Mouse (Mus musculus): ENCODE measurements around the gene Fance.
A peak's percentile ranks its signal among the peaks of the same experiment; 100 is the strongest.
"Not testable (repeated sequence)": the region's sequence is repeated elsewhere in the genome, so short reads cannot be mapped to it uniquely, and the experiment has no call there.

Fance gene

GRCm38 (mm10) chr17:28349264-28349880 lies 36.1 kb downstream of the Fance start:
- no peak for DNase-seq (ENCODE audit: low spot score)

- DNase-seq (ENCODE audit: low spot score): peak; percentile 47
These were observed 36.7 kb downstream of the Fance start for GRCm38 (mm10) chr17:28349901-28350465.

- DNase-seq (ENCODE audit: low spot score): peak; percentile 82
These were observed 37.4 kb downstream of the Fance start, which contains the start of gene Tead3 for GRCm38 (mm10) chr17:28350466-28351352. Gene Tead3 (minus strand): TSS chr17:28350817.

- DNase-seq (ENCODE audit: low spot score): no peak
These were observed 38.1 kb downstream of the Fance start for GRCm38 (mm10) chr17:28351353-28351890.

- no peak for DNase-seq (ENCODE audit: low spot score)
These were observed 38.7 kb downstream of the Fance start for GRCm38 (mm10) chr17:28352018-28352417.

GRCm38 (mm10) chr17:28355871-28356270 lies 42.6 kb downstream of the Fance start:
- DNase-seq (ENCODE audit: low spot score): no peak

GRCm38 (mm10) chr17:28358576-28359261 lies 45.4 kb downstream of the Fance start:
- not testable (repeated sequence) for DNase-seq (ENCODE audit: low spot score)

GRCm38 (mm10) chr17:28360531-28361277 lies 47.4 kb downstream of the Fance start:
- DNase-seq (ENCODE audit: low spot score): no peak

GRCm38 (mm10) chr17:28361921-28362652 lies 48.8 kb downstream of the Fance start:
- no peak for DNase-seq (ENCODE audit: low spot score)

- no peak for DNase-seq (ENCODE audit: low spot score)
These were observed 49.5 kb downstream of the Fance start for GRCm38 (mm10) chr17:28362653-28363292.

GRCm38 (mm10) chr17:28363507-28363906 lies 50.2 kb downstream of the Fance start:
- no peak for DNase-seq (ENCODE audit: low spot score)

- no peak for DNase-seq (ENCODE audit: low spot score)
These were observed 51.8 kb downstream of the Fance start, which contains the start of gene Tulp1 for GRCm38 (mm10) chr17:28365122-28365521. Gene Tulp1 (minus strand): TSS chr17:28365222.

GRCm38 (mm10) chr17:28368449-28368848 lies 55.1 kb downstream of the Fance start:
- DNase-seq (ENCODE audit: low spot score): peak; percentile 79

- no peak for DNase-seq (ENCODE audit: low spot score)
These were observed 55.7 kb downstream of the Fance start for GRCm38 (mm10) chr17:28369056-28369455.

- no peak for DNase-seq (ENCODE audit: low spot score)
These were observed 58.0 kb downstream of the Fance start for GRCm38 (mm10) chr17:28371286-28371685.

GRCm38 (mm10) chr17:28371941-28372340 lies 58.6 kb downstream of the Fance start:
- DNase-seq (ENCODE audit: low spot score): no peak

GRCm38 (mm10) chr17:28373821-28374220 lies 60.5 kb downstream of the Fance start:
- peak; percentile 57 for DNase-seq (ENCODE audit: low spot score)

GRCm38 (mm10) chr17:28374494-28374893 lies 61.2 kb downstream of the Fance start:
- DNase-seq (ENCODE audit: low spot score): no peak

GRCm38 (mm10) chr17:28375592-28376061 lies 62.3 kb downstream of the Fance start:
- no peak for DNase-seq (ENCODE audit: low spot score)

Data from ovary, postnatal 36 days (tissue).